Mouse (Mus musculus): Measurements from ENCODE around the gene Rbbp5.

Rbbp5 gene

DNA sequence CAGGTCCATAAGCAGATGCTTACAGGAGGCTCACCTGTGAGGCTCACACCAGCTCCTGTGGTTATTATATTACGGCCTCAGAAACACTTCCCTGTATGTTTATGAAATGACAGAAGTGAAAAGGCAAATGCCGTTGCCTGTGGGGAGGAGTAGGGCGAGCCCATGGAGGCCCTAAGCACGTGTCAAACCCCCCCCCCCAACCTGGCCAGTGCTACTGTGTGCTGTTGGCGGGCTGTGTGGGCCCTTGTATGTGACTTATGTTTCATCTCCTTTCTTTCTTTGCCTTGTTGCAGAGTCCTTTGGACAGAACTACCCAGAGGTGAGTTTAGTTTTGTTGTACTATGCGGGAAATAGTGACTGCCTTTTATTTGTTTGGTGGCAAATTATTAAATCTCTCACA is 6.6 kb downstream of the Rbbp5 start:
- DNase-seq (ENCODE audit: low read depth in 2 of 2, low spot score in 2 of 2) = no peak

DNA sequence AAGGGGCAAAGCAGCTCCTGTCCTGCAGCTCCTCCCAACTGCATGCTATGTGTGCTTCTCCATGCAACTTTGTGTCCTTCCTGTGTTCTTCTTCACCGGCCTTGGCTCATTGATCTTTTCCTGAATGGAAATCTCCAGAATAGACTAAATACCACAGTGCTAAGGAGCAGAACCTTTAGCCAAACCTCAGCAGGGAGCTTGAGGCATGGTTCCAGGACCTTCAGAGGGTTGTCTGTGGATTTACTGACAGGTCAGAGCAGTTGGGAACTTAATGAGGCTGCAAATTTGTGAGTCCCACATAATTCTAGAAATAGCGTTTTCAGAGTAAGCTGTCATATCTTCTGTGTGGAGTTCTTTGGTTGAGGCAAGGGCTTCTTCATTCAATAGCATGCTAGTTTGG is 23.4 kb downstream of the Rbbp5 start:
- no peak for DNase-seq (ENCODE audit: low read depth in 2 of 2, low spot score in 2 of 2)

DNA sequence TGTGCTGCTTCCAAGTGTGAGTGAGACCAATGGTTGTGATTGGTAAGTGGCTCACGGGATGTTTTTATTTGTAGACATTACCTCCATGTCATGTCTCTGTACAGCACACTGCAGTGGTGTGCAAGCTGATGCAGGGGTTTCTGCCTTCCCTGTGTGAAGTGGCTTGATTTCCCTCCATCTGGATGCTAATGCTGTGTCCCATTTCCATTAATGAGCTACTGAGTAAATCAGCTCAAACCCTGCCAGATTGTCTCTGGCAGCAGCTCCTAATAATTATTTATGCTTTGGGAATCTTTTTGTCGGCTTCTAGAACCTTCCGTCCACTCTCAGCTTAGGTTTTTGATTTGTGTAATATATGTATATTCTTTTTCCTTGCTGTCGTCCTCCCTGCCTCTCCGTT is 28.0 kb downstream of the Rbbp5 start:
- DNase-seq (ENCODE audit: low read depth in 2 of 2, low spot score in 2 of 2) = no peak

DNA sequence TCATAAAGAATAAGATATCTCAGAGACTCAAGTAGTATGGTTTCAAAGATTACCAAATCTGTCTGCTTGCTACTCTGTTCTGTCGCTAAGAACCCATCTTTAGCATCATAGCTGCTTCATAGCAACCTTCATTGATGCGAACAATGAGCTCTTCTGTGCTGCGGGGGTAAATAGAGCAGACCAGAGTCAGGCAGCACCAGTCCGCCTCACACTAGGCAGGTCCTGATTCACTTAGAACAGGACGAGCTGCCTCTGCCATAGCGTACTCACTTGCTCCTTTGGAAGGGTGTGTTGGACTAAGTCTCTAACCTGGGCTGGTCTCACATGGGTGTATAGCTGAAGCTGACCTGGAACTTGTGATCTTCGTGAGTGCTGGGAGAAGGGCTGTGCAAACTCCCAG is 28.9 kb downstream of the Rbbp5 start, which contains the start of gene Tmem81:
TSS of gene Tmem81 (plus strand) at position 173 of the 400 bp plus-strand sequence.
- DNase-seq (ENCODE audit: low read depth in 2 of 2, low spot score in 2 of 2) = no peak

DNA sequence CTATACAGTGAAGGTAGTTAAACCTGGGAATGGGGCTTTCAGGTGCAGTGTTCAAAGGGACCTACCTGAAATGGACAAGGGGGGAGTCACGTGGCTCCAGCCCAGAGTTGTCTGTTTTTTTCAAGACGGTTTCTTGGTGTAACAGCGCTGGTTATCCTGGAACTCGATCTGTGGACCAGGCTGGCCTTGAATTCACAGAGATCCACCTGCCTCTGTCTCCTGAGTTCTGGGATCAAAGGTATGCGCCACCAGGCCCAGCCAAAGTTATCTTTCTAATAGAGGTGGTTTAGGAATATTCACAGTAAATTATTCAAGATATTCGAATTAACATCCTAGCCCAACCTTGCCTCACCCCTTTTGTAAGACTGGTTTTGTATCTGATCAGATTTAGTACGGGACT is 29.5 kb downstream of the Rbbp5 start:
- no peak for DNase-seq (ENCODE audit: low read depth in 2 of 2, low spot score in 2 of 2)

DNA sequence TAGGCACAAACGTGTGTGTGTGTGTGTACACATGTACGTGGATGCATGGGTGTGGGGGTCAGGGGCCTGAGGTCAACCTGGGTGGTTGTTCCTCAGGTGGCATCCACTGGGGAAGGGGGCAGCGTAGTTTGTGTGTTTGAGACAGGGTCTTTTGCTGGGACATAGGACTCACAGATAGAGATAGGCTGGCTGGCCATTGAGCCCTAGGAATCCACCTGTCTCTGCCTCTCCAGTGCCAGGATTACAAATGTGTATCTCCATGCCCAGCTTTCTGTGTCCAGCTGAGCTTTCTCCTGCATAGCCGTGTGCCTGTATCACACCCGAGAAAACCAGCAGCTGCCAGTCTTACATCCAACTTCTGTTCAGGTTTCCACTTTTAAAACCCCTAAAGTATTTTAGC is 32.6 kb downstream of the Rbbp5 start:
- no peak for DNase-seq (ENCODE audit: low read depth in 2 of 2, low spot score in 2 of 2)

DNA sequence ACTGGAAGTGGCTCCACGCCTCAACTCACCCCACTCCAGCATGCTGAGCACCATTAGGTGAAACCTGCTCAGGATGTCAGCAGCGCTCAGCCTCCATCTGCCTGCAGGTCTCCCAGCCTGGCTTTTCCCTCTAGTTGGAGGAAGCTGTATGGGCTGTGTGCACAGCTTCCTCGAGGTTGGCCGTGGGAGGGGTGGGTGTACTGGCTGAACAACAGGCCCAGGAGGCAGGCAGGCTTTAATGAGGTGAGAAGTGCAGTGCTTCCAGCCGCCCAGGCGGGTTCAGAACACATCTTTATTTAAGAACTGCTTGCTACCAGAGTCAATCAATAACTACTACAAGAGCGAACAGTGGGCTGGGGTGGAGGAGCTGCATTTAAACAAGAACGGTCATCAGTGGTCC is 34.4 kb downstream of the Rbbp5 start:
- DNase-seq (ENCODE audit: low read depth in 2 of 2, low spot score in 2 of 2) = no peak

DNA sequence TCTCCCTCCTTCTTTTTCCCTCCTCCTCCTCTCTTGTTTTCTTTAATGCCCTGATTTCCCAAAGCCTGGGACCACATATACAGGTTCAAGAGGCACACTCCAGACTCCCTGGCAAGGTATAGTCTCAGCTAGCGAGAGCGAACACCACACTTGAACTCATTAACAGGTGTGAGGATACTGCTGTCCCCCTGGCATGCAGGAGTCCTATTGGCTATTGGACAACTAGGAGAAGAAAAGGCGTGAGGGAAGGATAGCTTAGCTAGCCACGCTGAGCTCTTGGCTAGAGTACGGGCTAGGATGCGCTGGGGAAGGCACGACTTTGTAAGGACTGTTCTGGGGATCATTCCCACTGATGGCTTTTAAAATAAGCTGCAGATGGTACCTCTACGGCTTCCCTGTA is 34.9 kb downstream of the Rbbp5 start:
- no peak for DNase-seq (ENCODE audit: low read depth in 2 of 2, low spot score in 2 of 2)

DNA sequence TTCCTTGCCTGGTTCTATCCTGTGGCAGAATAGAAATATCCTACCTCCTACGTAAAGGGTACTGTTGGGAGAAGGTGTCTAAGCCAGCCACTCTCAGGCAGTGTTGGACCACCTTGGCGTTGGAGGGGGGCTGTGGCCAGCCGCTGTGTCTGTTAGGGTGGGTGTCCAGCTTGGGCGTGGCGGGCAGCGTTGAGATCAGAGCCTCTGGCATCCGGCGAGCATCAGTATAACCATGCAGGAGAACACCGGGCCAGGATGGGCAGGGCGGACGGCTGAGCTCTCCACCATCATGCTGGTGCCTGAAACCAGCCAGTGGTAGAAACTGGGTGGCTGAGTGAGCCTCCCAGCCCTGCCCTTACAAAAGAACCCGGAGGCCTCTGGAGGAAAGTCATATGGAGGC is 38.2 kb downstream of the Rbbp5 start:
- no peak for DNase-seq (ENCODE audit: low read depth in 2 of 2, low spot score in 2 of 2)

DNA sequence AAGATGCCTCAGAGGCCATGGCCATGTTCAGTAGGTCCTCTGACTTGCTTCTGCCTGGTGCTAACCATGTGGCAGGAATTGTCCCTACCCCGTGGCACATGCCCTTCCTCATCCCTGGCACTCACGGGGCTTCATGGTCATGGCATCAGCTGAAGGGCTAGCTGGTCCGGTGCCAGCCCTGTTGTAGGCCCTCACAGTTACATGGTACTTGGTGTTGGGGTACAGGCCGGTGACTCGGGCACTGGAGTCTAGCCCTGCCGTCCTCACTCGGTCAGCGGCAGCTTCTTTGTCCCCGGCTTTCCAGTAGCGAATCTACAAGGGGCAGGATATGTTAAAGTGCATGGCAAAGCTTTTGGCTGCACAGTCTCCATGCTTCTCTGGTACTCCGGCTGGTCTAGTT is 39.6 kb downstream of the Rbbp5 start:
- DNase-seq (ENCODE audit: low read depth in 2 of 2, low spot score in 2 of 2) = no peak

DNA sequence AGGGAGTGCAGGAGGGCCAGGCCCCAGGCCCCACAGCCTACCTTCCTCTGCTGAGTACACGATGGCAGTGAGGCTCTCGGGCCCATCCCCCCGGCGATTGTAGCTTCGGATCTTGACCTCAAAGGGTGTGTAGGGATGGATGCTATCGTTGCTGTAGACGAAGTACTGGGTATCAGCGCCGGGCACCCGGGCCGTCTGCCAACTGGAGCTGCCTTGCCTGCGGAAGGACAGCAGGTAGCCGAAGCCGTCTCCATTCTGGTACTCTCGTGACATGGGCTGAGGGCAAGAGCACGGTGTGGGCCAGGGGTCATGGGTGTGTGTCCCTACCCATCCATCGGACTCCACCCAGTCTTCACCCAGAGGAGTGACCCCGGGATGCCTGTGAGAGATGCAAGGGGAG is 41.5 kb downstream of the Rbbp5 start:
- no peak for DNase-seq (ENCODE audit: low read depth in 2 of 2, low spot score in 2 of 2)

DNA sequence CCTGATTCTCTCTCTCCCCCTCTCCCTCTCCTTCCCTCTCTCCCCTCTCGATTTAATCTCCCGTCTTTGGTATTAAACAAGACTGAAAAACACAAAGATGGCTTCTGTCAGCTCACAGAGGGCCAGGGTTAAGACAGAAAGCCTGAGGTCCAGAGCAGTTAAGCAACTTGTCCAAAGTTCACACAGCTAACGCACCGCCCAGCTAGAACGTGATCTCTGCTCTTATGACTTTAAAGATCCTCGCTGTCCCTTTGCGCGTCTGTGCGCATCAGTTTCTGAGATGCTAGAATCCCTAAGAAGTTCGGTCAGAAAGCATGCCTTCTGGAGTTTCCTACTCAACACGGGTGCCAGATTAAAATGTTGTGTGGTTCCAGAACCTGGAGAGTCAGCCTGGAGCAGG is 42.6 kb downstream of the Rbbp5 start:
- DNase-seq (ENCODE audit: low read depth in 2 of 2, low spot score in 2 of 2) = no peak

DNA sequence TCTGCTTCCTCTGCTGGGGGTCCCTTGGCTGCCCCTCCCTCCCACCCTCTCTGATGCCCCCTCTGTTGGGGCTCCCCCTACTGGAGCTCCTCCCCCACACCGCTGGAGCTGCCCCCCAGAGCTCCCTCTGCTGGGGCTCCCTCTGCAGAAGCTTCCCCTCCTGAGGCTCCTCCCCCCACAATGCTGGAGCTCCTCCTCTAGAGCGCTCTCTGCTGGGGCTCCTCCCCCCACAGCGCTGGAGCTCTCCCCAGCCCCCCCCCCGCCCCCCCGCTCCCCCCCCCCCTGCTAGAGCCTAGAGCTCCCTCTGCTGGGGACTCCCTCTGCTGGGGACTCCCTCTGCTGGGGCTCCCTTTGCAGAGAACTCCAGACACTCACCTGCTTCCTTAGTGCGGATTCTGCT is 43.6 kb downstream of the Rbbp5 start:
- DNase-seq (ENCODE audit: low read depth in 2 of 2, low spot score in 2 of 2) = peak in 1 of 2 experiments; percentile 16

DNA sequence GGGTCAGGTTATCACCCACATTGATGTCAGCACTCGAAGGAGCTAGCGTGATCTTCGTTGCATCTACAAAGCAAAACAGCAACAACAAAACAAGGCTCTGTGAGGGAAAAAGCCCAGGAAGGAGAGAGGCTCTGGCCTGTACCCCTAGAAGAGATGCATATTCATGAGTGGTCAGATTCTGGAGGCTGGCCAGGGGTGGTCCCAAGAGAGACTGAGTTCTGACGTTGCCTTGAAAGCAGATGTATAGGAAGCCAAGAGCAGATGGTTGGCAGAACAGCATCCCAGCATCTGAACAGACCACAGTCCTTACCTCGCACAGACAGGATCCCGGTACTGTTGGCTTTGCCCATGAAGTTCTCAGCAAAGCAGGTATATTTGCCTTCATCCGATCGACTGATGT is 45.9 kb downstream of the Rbbp5 start:
- no peak for DNase-seq (ENCODE audit: low read depth in 2 of 2, low spot score in 2 of 2)

DNA sequence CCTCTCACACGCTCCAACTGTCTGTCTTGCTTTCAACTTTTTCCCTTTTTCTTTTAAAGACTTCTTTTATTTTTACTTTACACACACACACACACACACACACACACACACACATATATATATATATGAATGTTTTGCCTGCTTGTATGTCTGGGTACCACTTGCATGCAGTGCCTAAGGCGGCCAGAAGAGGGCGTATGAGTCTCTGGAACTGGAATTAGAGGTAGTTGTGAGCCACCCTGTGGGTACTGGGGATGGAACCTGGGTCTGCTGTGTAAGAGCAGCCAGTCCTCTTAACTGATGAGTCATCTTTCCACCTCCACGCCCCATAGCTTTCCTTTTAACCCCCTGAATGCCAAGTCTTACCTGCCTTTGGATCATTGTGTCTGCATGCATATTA is 46.8 kb downstream of the Rbbp5 start:
- DNase-seq (ENCODE audit: low read depth in 2 of 2, low spot score in 2 of 2) = peak; percentile 14 to 35

DNA sequence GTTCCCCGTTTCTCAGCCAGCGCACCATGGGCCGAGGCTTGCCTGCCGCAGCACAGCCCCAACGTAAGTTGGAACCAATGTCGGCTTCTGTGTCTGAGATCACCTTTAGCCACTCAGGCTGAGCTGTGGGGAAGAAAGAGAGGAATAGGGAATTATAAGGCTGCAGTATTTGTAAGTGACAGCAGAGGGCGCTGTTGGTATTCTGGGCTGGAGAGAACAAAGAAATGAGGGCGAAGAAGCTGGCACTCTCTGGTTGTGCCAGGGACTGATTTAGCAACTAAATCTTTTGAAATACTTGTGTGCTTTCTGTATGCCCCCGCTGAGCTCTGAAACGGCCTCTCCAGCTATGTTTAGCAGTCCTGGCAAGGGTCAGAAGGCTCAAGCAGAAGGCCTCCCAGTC is 48.7 kb downstream of the Rbbp5 start:
- DNase-seq (ENCODE audit: low read depth in 2 of 2, low spot score in 2 of 2) = peak in 1 of 2 experiments; percentile 34

DNA sequence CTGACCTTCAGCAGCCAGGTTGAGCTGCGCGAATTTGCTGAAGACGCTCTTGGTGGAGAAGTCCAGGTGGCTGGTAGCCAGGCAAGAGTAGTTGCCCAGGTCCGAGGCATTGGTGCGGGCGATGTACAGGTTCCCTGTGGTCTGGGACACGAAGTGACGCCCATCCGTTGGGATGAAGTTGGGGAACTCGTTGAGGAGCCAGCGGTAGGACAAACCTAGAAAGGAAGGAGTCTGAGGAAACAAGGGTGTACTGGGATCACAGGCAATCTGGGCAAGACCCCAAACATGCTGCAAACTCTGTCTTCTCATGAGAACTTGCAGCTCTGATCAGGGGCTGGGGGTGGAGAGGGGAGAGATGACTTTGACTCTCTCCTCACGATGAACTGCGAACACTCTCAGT is 50.9 kb downstream of the Rbbp5 start:
- no peak for DNase-seq (ENCODE audit: low read depth in 2 of 2, low spot score in 2 of 2)

DNA sequence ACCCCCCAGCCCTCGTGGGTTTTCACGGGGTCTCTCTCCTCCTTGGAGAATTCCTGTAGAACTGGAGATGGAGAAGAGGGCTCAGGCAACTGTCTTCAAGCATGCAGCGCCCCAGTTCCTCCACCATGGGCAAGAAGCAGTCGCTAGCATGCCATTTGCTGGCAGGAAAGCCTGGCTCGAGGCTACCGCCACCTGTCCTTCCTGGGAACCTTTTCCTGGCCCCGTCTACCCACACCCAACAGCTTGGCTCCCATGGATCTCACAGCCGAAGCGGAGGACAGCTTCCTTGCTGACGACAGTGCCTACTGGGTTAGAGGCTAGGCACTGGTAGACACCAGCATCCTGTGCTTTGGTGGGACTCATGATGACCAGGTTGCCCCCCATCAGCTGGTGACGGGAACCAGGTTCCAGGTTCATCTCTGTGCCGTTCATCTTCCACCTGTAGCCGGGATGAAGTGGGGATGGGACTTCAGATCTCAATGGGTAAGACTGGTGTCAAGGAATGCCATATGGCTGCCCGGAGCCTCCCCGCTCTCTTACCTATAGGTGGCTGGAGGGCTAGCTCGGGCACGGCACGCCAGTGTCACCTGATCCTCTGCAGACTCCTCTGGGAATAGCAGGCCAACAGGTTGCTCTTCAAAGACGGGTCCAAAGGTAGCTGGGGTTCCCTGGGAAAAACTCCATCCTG is 51.6 kb downstream of the Rbbp5 start:
- DNase-seq (ENCODE audit: low read depth in 2 of 2, low spot score in 2 of 2) = no peak

DNA sequence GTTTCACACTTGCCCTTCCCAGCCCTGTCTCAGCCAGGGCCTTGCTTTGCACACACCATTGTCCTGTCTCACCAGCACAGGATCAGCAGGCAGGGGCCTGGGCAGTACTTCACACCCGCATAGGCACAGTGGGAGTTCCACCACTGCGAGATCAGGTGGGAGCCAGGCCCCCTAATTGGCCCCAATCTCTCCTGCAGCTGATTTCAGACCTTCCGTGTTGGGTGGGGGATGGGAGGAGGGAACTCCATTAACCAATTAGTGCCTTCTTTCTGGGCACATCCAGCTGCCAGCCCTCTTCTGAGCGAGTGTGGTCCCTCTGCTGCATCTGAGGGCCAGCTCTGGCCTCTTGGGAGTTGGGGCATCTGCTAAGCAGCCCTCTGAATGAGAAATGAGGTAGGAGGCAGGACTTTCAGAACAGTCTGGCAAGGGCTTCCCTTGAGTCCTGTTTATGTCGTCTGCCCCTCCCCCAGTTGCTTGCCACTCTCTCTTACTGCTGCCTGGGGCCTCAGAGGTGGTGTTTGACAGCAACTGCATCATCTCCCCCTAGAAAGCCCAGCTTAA is 53.5 kb downstream of the Rbbp5 start:
- DNase-seq (ENCODE audit: low read depth in 2 of 2, low spot score in 2 of 2) = no peak

DNA sequence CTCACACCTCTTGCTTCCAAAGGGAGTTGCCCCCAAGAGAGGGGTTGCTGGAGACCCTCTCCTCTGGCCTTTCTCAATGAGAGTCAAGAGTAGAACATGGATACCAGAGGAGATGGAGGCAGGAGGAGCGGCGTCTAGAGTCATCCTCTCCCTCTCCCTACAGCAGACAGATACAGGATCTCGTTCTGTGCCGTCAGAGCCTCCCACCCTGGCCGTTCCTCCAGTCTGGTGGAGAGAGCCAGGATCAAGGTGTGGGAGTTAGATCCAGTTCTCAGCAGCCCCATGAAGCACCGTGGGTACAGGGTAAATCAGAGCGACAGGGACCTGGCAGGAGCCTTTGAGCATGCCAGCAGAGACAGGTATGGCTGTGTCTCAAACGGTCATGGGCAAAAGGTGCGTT is 55.4 kb downstream of the Rbbp5 start:
- DNase-seq (ENCODE audit: low read depth in 2 of 2, low spot score in 2 of 2) = no peak

DNA sequence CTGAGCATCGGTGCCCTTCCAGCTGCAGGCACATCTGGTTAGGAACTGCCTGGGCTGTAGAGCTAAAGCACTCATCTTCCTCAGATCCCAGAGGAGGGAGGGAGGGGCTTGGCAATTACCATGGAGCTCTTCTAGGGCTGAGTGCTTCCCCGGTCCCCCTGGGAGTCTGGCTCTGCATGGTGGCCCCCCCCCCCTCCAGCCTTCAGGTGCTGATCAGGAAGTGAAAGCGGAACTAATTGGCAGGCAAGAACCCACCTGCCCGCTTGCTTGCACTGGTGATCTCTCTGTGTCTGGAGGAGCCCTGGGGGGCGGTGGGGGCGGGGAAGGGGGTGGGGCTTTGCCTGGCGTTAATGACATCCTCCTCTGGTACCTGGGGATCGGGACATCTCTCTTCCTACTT is 56.7 kb downstream of the Rbbp5 start:
- no peak for DNase-seq (ENCODE audit: low read depth in 2 of 2, low spot score in 2 of 2)

DNA sequence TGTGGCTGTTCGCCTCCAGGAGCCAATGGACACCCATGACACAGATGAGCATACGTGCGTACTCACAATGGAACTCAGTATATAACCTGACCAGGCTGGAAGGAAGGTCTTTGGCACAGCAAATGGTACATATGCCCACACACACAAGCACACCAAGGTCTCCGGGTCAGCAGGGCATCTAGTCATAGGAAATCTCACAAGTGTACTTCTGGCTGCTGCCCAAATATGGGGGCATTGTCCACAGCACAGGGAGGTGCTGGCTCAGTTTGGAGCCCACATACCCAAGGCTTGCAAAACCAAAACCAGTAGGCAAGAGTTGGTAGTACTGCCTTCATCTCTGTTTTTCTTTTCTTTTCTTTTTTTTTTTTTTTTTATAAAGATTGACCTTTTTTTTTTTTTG is 58.4 kb downstream of the Rbbp5 start:
- no peak for DNase-seq (ENCODE audit: low read depth in 2 of 2, low spot score in 2 of 2)

DNA sequence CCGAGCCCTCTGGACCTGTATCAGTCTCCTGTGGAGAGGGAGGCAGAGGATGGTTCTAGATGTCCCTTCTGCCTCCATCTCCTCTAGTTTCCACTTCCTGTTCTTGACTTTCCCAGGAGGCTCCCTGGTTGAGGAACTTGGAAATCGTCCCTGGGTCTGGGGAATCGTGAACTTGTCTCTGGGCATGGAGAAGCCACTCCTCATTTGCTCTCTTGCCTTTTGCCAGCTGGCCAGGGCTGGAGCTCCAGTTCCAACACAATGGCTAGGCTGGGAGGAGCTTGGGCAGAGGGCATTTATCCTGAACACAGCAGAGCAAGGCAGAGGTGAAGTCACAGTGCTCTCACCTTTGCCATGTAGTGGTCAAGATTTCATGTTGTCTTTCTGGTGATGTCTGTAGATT is 59.3 kb downstream of the Rbbp5 start:
- DNase-seq (ENCODE audit: low read depth in 2 of 2, low spot score in 2 of 2) = no peak

Measured in CD8-positive naive resting alpha-beta T cell, adult 2 months (primary cell).